Mouse (Mus musculus): ENCODE measurements around the gene Coq2. TPM values are rescaled to one million over a fixed set of nuclear protein-coding genes. Genes with fewer than 3 reads are reported as not detected.

Coq2 gene
- polyA plus RNA-seq, 1 experiment from 2014 or later: 22.8 TPM

- Histone ChIP-seq H3K9ac (no peak overlapping the region), H3K4me2 (peak overlapping the region; percentile 34), H3K9me3 (replicated peaks) (no peaks in the 10 kb centered on the region), H3K4me1 (replicated peaks) (peaks cover 86% of the 10 kb centered on the region), H3K27ac (replicated peaks) (peak overlapping the region; percentile 82), H3K4me3 (replicated peaks) (no peak overlapping the region), H3K36me3 (replicated peaks) (no peaks in the 10 kb centered on the region), H3K27me3 (no peaks in the 10 kb centered on the region)
- ATAC-seq (ENCODE audit: insufficient read depth): peak; percentile 84
- 12% methylated on average over 8 of the region's 8 CpGs for WGBS (ENCODE audit: insufficient replicate concordance)
Observed at GRCm38 (mm10) chr5:100638483-100638882, 36.5 kb downstream of the Coq2 start.

DNA sequence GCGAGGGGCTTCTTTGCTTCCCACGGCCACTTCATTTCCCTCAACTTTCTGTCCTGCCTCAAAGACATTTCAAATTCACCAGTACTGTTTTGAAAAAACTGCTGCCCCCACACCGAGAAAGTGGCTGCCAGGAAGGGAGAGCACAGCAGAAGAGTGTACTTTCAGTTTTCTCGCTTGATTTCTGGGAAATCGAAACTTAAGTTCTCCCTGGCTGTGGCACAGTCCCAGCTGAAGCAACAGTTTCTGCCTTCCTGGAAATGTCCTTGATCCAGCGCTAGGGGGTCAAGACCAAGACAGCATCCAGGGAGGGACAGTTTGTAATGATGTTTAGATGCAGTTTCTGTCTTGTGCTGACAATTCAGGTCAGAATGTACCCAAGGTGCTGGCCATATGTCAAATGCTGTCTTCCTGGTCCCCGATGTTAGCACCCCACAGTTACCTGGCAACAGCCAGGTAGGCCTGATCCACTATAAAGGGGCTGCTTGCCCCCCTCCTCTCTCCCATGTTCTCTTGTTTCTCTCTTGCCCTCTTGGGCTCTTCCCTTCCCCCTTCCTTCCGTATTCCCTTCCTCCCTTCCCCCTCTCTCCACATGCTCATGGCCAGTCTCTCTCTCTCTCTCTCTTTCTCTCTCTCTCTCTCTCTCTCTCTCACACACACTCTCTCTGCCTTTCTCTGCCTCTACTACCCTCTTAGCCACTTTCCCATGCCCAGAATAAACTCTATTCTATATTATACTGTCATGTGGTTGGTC lies 38.0 kb downstream of the Coq2 start:
- Histone ChIP-seq H3K36me3 (replicated peaks) (no peaks in the 10 kb centered on the region), H3K27ac (replicated peaks) (peak overlapping the region; percentile 82), H3K27me3 (no peaks in the 10 kb centered on the region), H3K4me1 (replicated peaks) (peaks cover 86% of the 10 kb centered on the region), H3K4me2 (peak overlapping the region; percentile 27), H3K4me3 (replicated peaks) (no peak overlapping the region), H3K9me3 (replicated peaks) (no peaks in the 10 kb centered on the region), H3K9ac (peak overlapping the region; percentile 23; the same call in 1 of the 2 replicates)
- WGBS (ENCODE audit: insufficient replicate concordance): 45% methylated on average over 8 of the region's 8 CpGs
- ATAC-seq (ENCODE audit: insufficient read depth): no peak

GRCm38 (mm10) chr5:100635908-100636307 lies 39.0 kb downstream of the Coq2 start:
- Histone ChIP-seq H3K9ac (no peak overlapping the region), H3K4me3 (replicated peaks) (no peak overlapping the region), H3K9me3 (replicated peaks) (no peaks in the 10 kb centered on the region), H3K4me1 (replicated peaks) (peaks cover 84% of the 10 kb centered on the region), H3K4me2 (peak overlapping the region; percentile 41), H3K36me3 (replicated peaks) (no peaks in the 10 kb centered on the region), H3K27ac (replicated peaks) (peak overlapping the region; percentile 82), H3K27me3 (no peaks in the 10 kb centered on the region)
- peak; percentile 85 for ATAC-seq (ENCODE audit: insufficient read depth)
- 16% methylated on average over 4 of the region's 4 CpGs for WGBS (ENCODE audit: insufficient replicate concordance)

DNA sequence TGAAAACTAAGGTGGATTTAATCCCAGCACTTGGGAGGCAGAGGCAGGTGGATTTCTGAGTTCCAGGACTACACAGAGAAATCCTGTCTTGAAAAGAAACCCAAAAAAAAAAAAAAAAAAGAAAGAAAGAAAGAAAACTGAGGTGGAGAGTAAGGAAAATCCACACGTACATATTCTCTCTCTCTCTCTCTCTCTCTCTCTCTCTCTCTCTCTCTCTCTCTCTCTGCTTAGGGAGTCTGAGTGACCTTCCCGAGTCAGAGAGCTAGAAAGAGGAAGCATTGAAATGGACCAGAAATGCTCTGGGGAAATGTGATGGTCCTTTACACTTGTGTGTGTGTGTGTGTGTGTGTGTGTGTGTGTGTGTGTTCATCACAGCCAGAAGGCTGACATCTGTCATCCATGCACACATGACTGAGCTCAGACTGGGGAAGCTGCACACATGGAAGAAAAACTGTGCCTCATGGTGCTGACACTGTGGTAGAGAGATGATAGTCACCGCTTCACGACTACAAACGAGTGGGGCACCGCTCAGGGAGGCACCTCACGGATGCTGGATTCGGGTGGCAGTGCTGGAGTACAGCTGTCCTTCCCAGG lies 40.0 kb downstream of the Coq2 start:
- Histone ChIP-seq H3K4me3 (replicated peaks) (no peak overlapping the region), H3K9ac (no peak overlapping the region), H3K4me2 (no peak overlapping the region; the same call in 1 of the 2 replicates), H3K27ac (replicated peaks) (peak overlapping the region; percentile 82), H3K4me1 (replicated peaks) (peaks cover 76% of the 10 kb centered on the region), H3K9me3 (replicated peaks) (no peaks in the 10 kb centered on the region), H3K27me3 (no peaks in the 10 kb centered on the region), H3K36me3 (replicated peaks) (no peaks in the 10 kb centered on the region)
- ATAC-seq (ENCODE audit: insufficient read depth): no peak
- WGBS (ENCODE audit: insufficient replicate concordance): 33% methylated on average over 8 of the region's 8 CpGs

GRCm38 (mm10) chr5:100632540-100633129 lies 42.3 kb downstream of the Coq2 start:
- H3K9ac ChIP-seq: no peak overlapping the region
- H3K4me1 ChIP-seq (replicated peaks): peaks cover 71% of the 10 kb centered on the region
- 64% methylated on average over 8 of the region's 8 CpGs for WGBS (ENCODE audit: insufficient replicate concordance)
- H3K36me3 ChIP-seq (replicated peaks): no peaks in the 10 kb centered on the region
- H3K4me3 ChIP-seq (replicated peaks): no peak overlapping the region
- no peaks in the 10 kb centered on the region for H3K9me3 ChIP-seq (replicated peaks)
- no peak overlapping the region for H3K4me2 ChIP-seq
- 0 out of 2 replicates have a peak overlapping the region, but pooled peaks have one; percentile 33 for H3K27ac ChIP-seq (replicated peaks)
- no peaks in the 10 kb centered on the region for H3K27me3 ChIP-seq
- ATAC-seq (ENCODE audit: insufficient read depth): no peak

GRCm38 (mm10) chr5:100628807-100629206 lies 46.1 kb downstream of the Coq2 start:
- peak; percentile 68 for ATAC-seq (ENCODE audit: insufficient read depth)
- Histone ChIP-seq H3K27ac (replicated peaks) (no peak overlapping the region), H3K4me3 (replicated peaks) (no peak overlapping the region), H3K4me1 (replicated peaks) (peaks cover 48% of the 10 kb centered on the region), H3K27me3 (no peaks in the 10 kb centered on the region), H3K9ac (no peak overlapping the region), H3K9me3 (replicated peaks) (no peaks in the 10 kb centered on the region), H3K36me3 (replicated peaks) (no peaks in the 10 kb centered on the region), H3K4me2 (no peak overlapping the region)
- WGBS (ENCODE audit: insufficient replicate concordance): 27% methylated on average over 4 of the region's 4 CpGs

DNA sequence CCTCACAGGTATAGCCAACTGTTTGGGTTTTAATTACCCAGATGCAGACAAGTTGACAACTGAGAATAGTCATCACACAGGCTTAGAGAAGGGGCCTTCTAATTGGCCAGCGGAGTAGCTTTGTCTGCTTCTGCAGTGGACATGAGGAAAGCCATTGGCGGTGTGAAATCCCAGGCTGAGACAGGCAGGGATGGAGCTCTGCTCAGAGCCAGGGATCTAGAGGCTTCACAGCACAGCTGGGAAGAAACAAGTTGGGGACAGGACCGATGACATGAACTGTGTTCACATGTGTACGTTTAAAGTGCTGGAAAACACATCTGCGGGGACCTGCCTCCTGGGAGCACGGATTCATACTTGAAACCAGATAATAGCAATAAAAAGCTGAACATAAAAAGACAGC lies 48.4 kb downstream of the Coq2 start:
- H3K4me1 ChIP-seq (replicated peaks): peaks cover 31% of the 10 kb centered on the region

DNA sequence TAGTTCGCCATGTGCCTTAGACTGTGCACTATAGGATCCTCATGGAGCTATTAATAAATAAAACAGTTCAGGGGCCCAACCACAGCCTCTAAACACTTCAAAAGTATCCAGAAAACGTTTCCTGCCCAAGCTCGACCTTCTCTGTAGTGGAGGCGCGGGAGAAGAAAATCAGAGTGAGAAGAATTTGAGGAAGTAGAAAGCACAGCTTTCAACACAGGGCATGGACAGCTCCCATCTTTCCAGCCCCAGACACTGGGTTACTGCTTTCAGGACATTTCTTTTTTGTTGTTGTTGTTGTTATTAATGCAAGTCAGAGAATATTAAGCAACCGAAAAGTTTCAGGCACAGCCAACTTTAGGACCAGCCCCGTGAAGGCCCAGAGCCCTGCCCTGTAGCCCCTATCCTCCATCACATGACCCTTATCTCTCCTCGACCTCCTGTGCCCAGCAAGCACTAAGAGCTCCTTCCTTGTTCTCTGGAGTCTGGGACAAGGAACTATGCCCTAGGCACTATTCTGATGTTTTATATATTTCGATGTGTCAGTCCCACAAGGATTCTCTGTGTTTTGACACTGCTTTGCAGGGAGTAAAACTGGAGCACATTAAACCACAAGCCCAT lies 50.1 kb downstream of the Coq2 start:
- no peak overlapping the region for H3K27ac ChIP-seq (replicated peaks)
- H3K4me2 ChIP-seq: no peak overlapping the region
- no peaks in the 10 kb centered on the region for H3K36me3 ChIP-seq (replicated peaks)
- H3K9ac ChIP-seq: no peak overlapping the region
- H3K4me1 ChIP-seq (replicated peaks): peaks cover 31% of the 10 kb centered on the region
- 30% methylated on average over 9 of the region's 9 CpGs for WGBS (ENCODE audit: insufficient replicate concordance)
- no peak overlapping the region for H3K4me3 ChIP-seq (replicated peaks)
- H3K27me3 ChIP-seq: no peaks in the 10 kb centered on the region
- peak; percentile 49; the same call in 1 of the 2 replicates for ATAC-seq (ENCODE audit: insufficient read depth)
- H3K9me3 ChIP-seq (replicated peaks): no peaks in the 10 kb centered on the region

More for the DNA sequence above, 48.4 kb downstream of the Coq2 start:
- no peaks in the 10 kb centered on the region for H3K27me3 ChIP-seq
- no peak overlapping the region for H3K4me2 ChIP-seq
- 69% methylated on average over 6 of the region's 6 CpGs for WGBS (ENCODE audit: insufficient replicate concordance)
- no peak for ATAC-seq (ENCODE audit: insufficient read depth)
- H3K36me3 ChIP-seq (replicated peaks): no peaks in the 10 kb centered on the region
- no peak overlapping the region for H3K9ac ChIP-seq
- H3K4me3 ChIP-seq (replicated peaks): no peak overlapping the region
- H3K9me3 ChIP-seq (replicated peaks): no peaks in the 10 kb centered on the region
- H3K27ac ChIP-seq (replicated peaks): no peak overlapping the region

DNA sequence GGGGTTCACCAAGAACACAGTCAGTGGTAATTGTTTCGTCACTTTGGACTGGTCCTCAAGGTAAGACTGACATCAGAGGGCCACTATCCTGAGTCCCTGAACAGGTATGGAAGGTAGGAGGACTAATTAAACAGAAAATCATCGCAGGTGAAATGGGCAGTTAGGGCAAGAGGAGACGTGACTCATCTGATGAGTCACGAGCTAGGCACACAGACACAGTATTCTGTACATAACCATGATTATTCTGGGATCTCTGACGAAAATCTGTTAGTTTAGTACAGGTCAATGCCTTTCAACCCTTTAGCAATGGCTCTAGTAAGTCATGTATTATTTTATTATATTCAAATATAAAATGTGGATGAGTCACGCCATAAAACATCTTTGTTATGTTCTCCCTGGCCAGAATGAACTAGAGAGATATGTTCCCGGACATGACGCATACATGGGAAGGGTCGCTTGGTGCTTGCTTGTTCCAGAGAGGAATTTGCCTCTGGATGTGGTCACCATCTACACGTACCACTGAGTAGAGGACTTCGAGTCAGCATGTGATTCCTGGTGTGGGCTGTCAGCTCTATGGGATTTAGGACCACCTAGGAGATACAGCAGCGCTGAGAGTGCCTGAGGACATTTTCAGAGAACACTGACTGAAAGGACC lies 52.3 kb downstream of the Coq2 start:
- H3K9me3 ChIP-seq (replicated peaks): no peaks in the 10 kb centered on the region
- WGBS (ENCODE audit: insufficient replicate concordance): 71% methylated on average over 12 of the region's 12 CpGs
- ATAC-seq (ENCODE audit: insufficient read depth): no peak
- no peak overlapping the region for H3K4me3 ChIP-seq (replicated peaks)
- no peak overlapping the region for H3K27ac ChIP-seq (replicated peaks)
- H3K4me1 ChIP-seq (replicated peaks): peaks cover 13% of the 10 kb centered on the region
- H3K27me3 ChIP-seq: no peaks in the 10 kb centered on the region
- no peak overlapping the region for H3K9ac ChIP-seq
- no peak overlapping the region for H3K4me2 ChIP-seq
- no peaks in the 10 kb centered on the region for H3K36me3 ChIP-seq (replicated peaks)

GRCm38 (mm10) chr5:100621876-100622508 lies 52.9 kb downstream of the Coq2 start:
- WGBS (ENCODE audit: insufficient replicate concordance): 47% methylated on average over 8 of the region's 8 CpGs
- no peaks in the 10 kb centered on the region for H3K9me3 ChIP-seq (replicated peaks)
- H3K4me1 ChIP-seq (replicated peaks): peaks cover 13% of the 10 kb centered on the region
- H3K4me2 ChIP-seq: no peak overlapping the region
- no peaks in the 10 kb centered on the region for H3K36me3 ChIP-seq (replicated peaks)
- ATAC-seq (ENCODE audit: insufficient read depth): no peak
- H3K4me3 ChIP-seq (replicated peaks): no peak overlapping the region
- H3K27ac ChIP-seq (replicated peaks): no peak overlapping the region
- no peak overlapping the region for H3K9ac ChIP-seq
- H3K27me3 ChIP-seq: no peaks in the 10 kb centered on the region
